In genomic region chr11:61031658-61032445, GRCm38 (mm10) we compare ENCODE assay signal across 16 mouse cellular contexts. TPM values are rescaled to one million over a fixed set of nuclear protein-coding genes. Genes with fewer than 3 reads are reported as not detected.
"Had no signal": no experiment of that assay in that cellular context is flagged by ENCODE, and none has a peak within 500 bp of the region (broad histone marks: within the 10 kb centered on the region; RNA-seq: fewer than 3 reads in every experiment).

No protein-coding gene starts in this region.

- H3K27ac ChIP-seq: limb, embryonic 15.5 days; liver, embryonic 13.5 days; lung, embryonic 15.5 days; macrophage; midbrain, embryonic 15.5 days; neural tube, embryonic 12.5 days; stomach, embryonic 15.5 days had no signal

- ATAC-seq: liver, postnatal 0 days; midbrain, embryonic 15.5 days had no signal

- DNase-seq: kidney, postnatal 25 days; layer of hippocampus, postnatal 36 days; liver, embryonic 13.5 days; liver, postnatal 0 days; lung, postnatal 14 days; spleen, adult 18-20 months; thymus, postnatal 4 days had no signal

- H3K4me3 ChIP-seq: limb, embryonic 15.5 days; liver, embryonic 13.5 days; lung, embryonic 15.5 days; megakaryocyte, embryonic 14.5 days; midbrain, embryonic 15.5 days; neural tube, embryonic 12.5 days; stomach, embryonic 15.5 days had no signal

RNA-seq across cellular contexts. Expression of gene Kcnj12, which starts 9.5 kb away (rescaled TPM):
- total RNA-seq: monocyte, adult 5-6 weeks; neutrophil, adult 5-6 weeks had no signal
